Mouse (Mus musculus): ENCODE results near the gene Plpp1.

DNA sequence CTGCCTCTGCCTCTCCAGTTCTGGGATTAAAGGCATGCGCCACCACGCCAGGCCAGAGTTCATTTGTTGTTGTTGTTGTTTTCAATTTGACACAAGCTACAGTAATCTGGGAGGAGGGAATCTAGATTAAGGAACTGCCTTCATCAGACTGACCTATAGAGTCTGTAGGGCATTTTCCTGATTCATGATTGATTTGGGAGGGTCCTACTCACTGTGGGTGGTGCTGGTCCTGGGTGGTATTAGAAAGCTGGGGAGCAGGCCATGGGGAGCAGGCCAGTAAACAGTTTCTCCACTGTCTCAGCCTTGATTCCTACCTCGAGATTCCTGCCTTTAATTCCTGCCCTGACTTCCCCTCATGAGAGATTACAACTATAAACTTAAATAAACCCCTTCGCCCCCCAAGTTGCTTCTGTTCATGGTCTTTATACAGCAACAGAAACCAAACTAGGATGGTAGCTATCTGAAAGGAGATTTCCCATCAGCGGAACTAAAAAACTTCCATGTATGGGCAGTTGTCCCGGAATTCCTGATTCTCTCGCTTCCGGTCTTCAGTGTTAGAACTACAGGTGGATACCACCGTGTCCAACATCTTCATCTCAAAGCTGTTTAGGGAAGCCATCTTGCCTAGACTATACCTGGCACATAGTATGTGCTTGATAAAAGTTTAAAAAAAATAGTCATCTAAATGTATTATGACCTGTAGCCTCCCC is 2.2 kb upstream of the Plpp1 start:
- TF ChIP-seq CTCF (IDR thresholded peaks at IDR 0.05) (no peak), EP300 (IDR thresholded peaks at IDR 0.05; ENCODE audit: insufficient read depth, low read depth, low read length) (no peak)
